Mouse (Mus musculus): ENCODE measurements at regions not wholly inside any gene's neighbourhood (a gene's known extent, or its start where the extent isn't known, plus 50 kb on each side); places are given as distances from the start of the nearest gene placed in this dataset.
"Not testable (repeated sequence)": the region's sequence is repeated elsewhere in the genome, so short reads cannot be mapped to it uniquely, and the experiment has no call there.

DNA sequence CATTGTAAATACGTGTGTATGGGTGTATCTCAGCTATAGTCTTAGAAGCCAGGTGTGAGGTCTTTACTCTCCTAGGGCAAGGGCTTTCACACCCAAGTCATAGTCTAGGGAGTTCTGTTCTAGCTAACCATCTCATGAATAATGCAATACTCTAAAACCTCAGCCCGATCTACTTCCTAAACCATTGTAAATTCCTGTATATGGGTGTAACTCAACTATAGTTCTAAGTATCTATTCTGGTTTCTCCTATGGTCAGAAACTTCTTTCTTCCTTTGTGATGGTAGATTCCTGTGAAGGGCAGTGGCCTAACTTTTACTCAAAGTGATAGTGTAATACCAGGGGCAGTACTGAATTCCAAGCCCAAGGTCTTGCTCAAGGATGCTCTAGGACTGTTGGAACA lies 58.7 kb upstream of the Srd5a3 start:
- H3K9ac ChIP-seq (ENCODE audit: insufficient read depth, low read depth); H3K4me3 ChIP-seq (replicated peaks in 1 of 3; ENCODE audit: low read depth in 2 of 3, low read length in 2 of 3, poor library complexity in 1 of 3); H3K4me1 ChIP-seq (ENCODE audit: control insufficient read depth in 1 of 2, insufficient read depth in 2 of 2); H3K4me2 ChIP-seq (ENCODE audit: insufficient read depth, low read depth, poor library complexity, severe bottlenecking); H3K9me3 ChIP-seq (replicated peaks; ENCODE audit: low read length); H3K79me2 ChIP-seq (replicated peaks; ENCODE audit: control insufficient read depth, extremely low read depth, insufficient read depth, poor library complexity, severe bottlenecking); dilution Hi-C loops (cut with MboI; ENCODE audit: extremely low pct_ligation_motif_present, extremely low pct_unique_long_range_greater_than_20kb, low sequenced_read_pairs); H3K27me3 ChIP-seq (replicated peaks); DNase-seq (ENCODE audit: extremely low read depth); H3K27ac ChIP-seq (ENCODE audit: insufficient read depth, low read depth); in situ Hi-C loops (cut with MboI; ENCODE audit: low pct_ligation_motif_present, low pct_unique_long_range_greater_than_20kb, low sequenced_read_pairs); H3K36me3 ChIP-seq (replicated peaks in 1 of 2; ENCODE audit: control insufficient read depth in 1 of 2, insufficient read depth in 1 of 2, low read length in 1 of 2): not testable (repeated sequence)

- H3K9me3 ChIP-seq (replicated peaks; ENCODE audit: low read length), result no peaks in the 10 kb centered on the region
- no peak overlapping the region for H3K4me2 ChIP-seq (ENCODE audit: insufficient read depth, low read depth, poor library complexity, severe bottlenecking)
- TF ChIP-seq EP300 (IDR thresholded peaks at IDR 0.05; ENCODE audit: low read length), result no peak
- TF ChIP-seq ZKSCAN1 (IDR thresholded peaks at IDR 0.05; ENCODE audit: borderline replicate concordance, low read depth, low read length), result no peak
- TF ChIP-seq SMC3 (IDR thresholded peaks at IDR 0.05; ENCODE audit: low read depth, low read length), result no peak
- TF ChIP-seq USF1 (IDR thresholded peaks at IDR 0.05; ENCODE audit: low read depth, low read length), result no peak
- TF ChIP-seq ELF1 (IDR thresholded peaks at IDR 0.05; ENCODE audit: low read depth, low read length), result no peak
- no peak for TF ChIP-seq KAT2A (IDR thresholded peaks at IDR 0.05; ENCODE audit: insufficient replicate concordance, low read length)
- TF ChIP-seq MAX (IDR thresholded peaks at IDR 0.05; ENCODE audit: low read length), result no peak
- no peak for TF ChIP-seq ZNF384 (IDR thresholded peaks at IDR 0.05; ENCODE audit: low read depth, low read length)
- TF ChIP-seq TBP (conservative IDR thresholded peaks at IDR 0.05; ENCODE audit: low read depth, low read length), result no peak
- TF ChIP-seq MXI1 (IDR thresholded peaks at IDR 0.05; ENCODE audit: low read depth, low read length), result no peak
- H3K4me1 ChIP-seq (ENCODE audit: control insufficient read depth in 1 of 2, insufficient read depth in 2 of 2), result peaks cover 0 to 3% of the 10 kb centered on the region in 2 experiments; a peak in 1 of 4 replicates
- H3K79me2 ChIP-seq (replicated peaks; ENCODE audit: control insufficient read depth, extremely low read depth, insufficient read depth, poor library complexity, severe bottlenecking), result no peaks in the 10 kb centered on the region
- in situ Hi-C loops (cut with MboI; ENCODE audit: low pct_ligation_motif_present, low pct_unique_long_range_greater_than_20kb, low sequenced_read_pairs), result no loop called here
- no peak for DNase-seq (ENCODE audit: extremely low read depth)
- H3K36me3 ChIP-seq (replicated peaks in 1 of 2; ENCODE audit: control insufficient read depth in 1 of 2, insufficient read depth in 1 of 2, low read length in 1 of 2), result no peaks in the 10 kb centered on the region
- H3K4me3 ChIP-seq (replicated peaks in 1 of 3; ENCODE audit: low read depth in 2 of 3, low read length in 2 of 3, poor library complexity in 1 of 3), result no peak overlapping the region
- H3K9ac ChIP-seq (ENCODE audit: insufficient read depth, low read depth), result no peak overlapping the region
- dilution Hi-C loops (cut with MboI; ENCODE audit: extremely low pct_ligation_motif_present, extremely low pct_unique_long_range_greater_than_20kb, low sequenced_read_pairs), result no loop called here
- H3K27ac ChIP-seq (ENCODE audit: insufficient read depth, low read depth), result no peak overlapping the region
- no peaks in the 10 kb centered on the region for H3K27me3 ChIP-seq (replicated peaks)
These were observed 59.6 kb upstream of the Srd5a3 start for GRCm38 (mm10) chr5:76080429-76080828.

GRCm38 (mm10) chr5:76079204-76080025 lies 60.7 kb upstream of the Srd5a3 start:
- no peaks in the 10 kb centered on the region for H3K27me3 ChIP-seq (replicated peaks)
- TF ChIP-seq USF2 (conservative IDR thresholded peaks at IDR 0.05; ENCODE audit: low read depth, low read length) (no peak), ZMIZ1 (IDR thresholded peaks at IDR 0.05; ENCODE audit: low read depth, low read length) (no peak), TBP (conservative IDR thresholded peaks at IDR 0.05; ENCODE audit: low read depth, low read length) (no peak), POLR2A (IDR thresholded peaks at IDR 0.05; ENCODE audit: low read depth, low read length) (no peak), ZKSCAN1 (IDR thresholded peaks at IDR 0.05; ENCODE audit: borderline replicate concordance, low read depth, low read length) (no peak), MAFK (IDR thresholded peaks at IDR 0.05; ENCODE audit: insufficient replicate concordance, low read length) (no peak), JUN (IDR thresholded peaks at IDR 0.05; ENCODE audit: insufficient read depth, low read depth, low read length) (no peak), CHD2 (IDR thresholded peaks at IDR 0.05; ENCODE audit: low read length) (no peak), HCFC1 (IDR thresholded peaks at IDR 0.05; ENCODE audit: low read depth, low read length) (no peak), MAX (IDR thresholded peaks at IDR 0.05; ENCODE audit: low read length) (no peak), RCOR1 (conservative IDR thresholded peaks at IDR 0.05; ENCODE audit: low read depth, low read length) (no peak), PAX5 (IDR thresholded peaks at IDR 0.05; ENCODE audit: low read length) (no peak), SIN3A (IDR thresholded peaks at IDR 0.05; ENCODE audit: low read length) (no peak), MAZ (IDR thresholded peaks at IDR 0.05; ENCODE audit: low read depth, low read length) (no peak), POLR2AphosphoS2 (IDR thresholded peaks at IDR 0.05; ENCODE audit: low read depth, low read length) (no peak), ZC3H11A (IDR thresholded peaks at IDR 0.05; ENCODE audit: low read depth, low read length) (no peak), IRF4 (IDR thresholded peaks at IDR 0.05; ENCODE audit: low read depth, low read length) (no peak), TCF12 (IDR thresholded peaks at IDR 0.05; ENCODE audit: low read depth, low read length) (no peak), MXI1 (IDR thresholded peaks at IDR 0.05; ENCODE audit: low read depth, low read length) (no peak)
- no peak overlapping the region for H3K9ac ChIP-seq (ENCODE audit: insufficient read depth, low read depth)
- in situ Hi-C loops (cut with MboI; ENCODE audit: low pct_ligation_motif_present, low pct_unique_long_range_greater_than_20kb, low sequenced_read_pairs) (no loop called here), dilution Hi-C loops (cut with MboI; ENCODE audit: extremely low pct_ligation_motif_present, extremely low pct_unique_long_range_greater_than_20kb, low sequenced_read_pairs) (no loop called here)
- H3K4me2 ChIP-seq (ENCODE audit: insufficient read depth, low read depth, poor library complexity, severe bottlenecking), result no peak overlapping the region
- no peak overlapping the region for H3K4me3 ChIP-seq (replicated peaks in 1 of 3; ENCODE audit: low read depth in 2 of 3, low read length in 2 of 3, poor library complexity in 1 of 3)
- H3K36me3 ChIP-seq (replicated peaks in 1 of 2; ENCODE audit: control insufficient read depth in 1 of 2, insufficient read depth in 1 of 2, low read length in 1 of 2), result no peaks in the 10 kb centered on the region
- H3K4me1 ChIP-seq (ENCODE audit: control insufficient read depth in 1 of 2, insufficient read depth in 2 of 2), result peaks cover 2 to 8% of the 10 kb centered on the region in 2 experiments; a peak in 3 of 4 replicates
- H3K9me3 ChIP-seq (replicated peaks; ENCODE audit: low read length), result no peaks in the 10 kb centered on the region
- DNase-seq (ENCODE audit: extremely low read depth), result no peak
- no peak overlapping the region for H3K27ac ChIP-seq (ENCODE audit: insufficient read depth, low read depth)
- no peaks in the 10 kb centered on the region for H3K79me2 ChIP-seq (replicated peaks; ENCODE audit: control insufficient read depth, extremely low read depth, insufficient read depth, poor library complexity, severe bottlenecking)
